Mouse (Mus musculus) neural tube, embryonic 14.5 days (tissue): ENCODE data around the gene Pet117. TPM values are rescaled to one million over a fixed set of nuclear protein-coding genes. Genes with fewer than 3 reads are reported as not detected.

ENCODE experiments used
- ATAC-seq: fragments of 200-750 bp; cut with Nextera tagmentation; 2 replicates; pipeline ENCODE4 v1.8.0; 2017; ENCODE audit warnings: low read depth, mild to moderate bottlenecking, moderate TSS enrichment, moderate library complexity
- H3K27ac ChIP-seq: fragments of 300-500 bp; sonication (generic); 2 replicates; pipeline ENCODE4 v1.5.1; 2014; ENCODE audit warnings: low read depth, mild to moderate bottlenecking, control low read depth, low read length, moderate library complexity, mixed read lengths
- H3K27me3 ChIP-seq: fragments of 300-500 bp; sonication (generic); 2 replicates; pipeline ENCODE4 v1.6.1; 2014; ENCODE audit warnings: low read length; ENCODE audit not compliant: control insufficient read depth, insufficient read depth
- H3K36me3 ChIP-seq: fragments of 300-500 bp; sonication (generic); 2 replicates; pipeline ENCODE4 v1.6.1; 2014; ENCODE audit warnings: low read length, mixed read lengths; ENCODE audit not compliant: control insufficient read depth, insufficient read depth
- H3K4me1 ChIP-seq: fragments of 300-500 bp; sonication (generic); 2 replicates; pipeline ENCODE4 v1.6.1; 2014; ENCODE audit warnings: low read length; ENCODE audit not compliant: control insufficient read depth, insufficient read depth
- H3K4me2 ChIP-seq: fragments of 300-500 bp; sonication (generic); 2 replicates; pipeline ENCODE4 v1.6.1; 2014; ENCODE audit warnings: mild to moderate bottlenecking, low read depth, low read length, control low read depth
- H3K4me3 ChIP-seq: fragments of 300-500 bp; sonication (generic); 2 replicates; pipeline ENCODE4 v1.5.1; 2014; ENCODE audit warnings: low read depth, low read length, control low read depth, mixed read lengths
- H3K9ac ChIP-seq: fragments of 300-500 bp; sonication (generic); replicated peaks from 2 replicates; pipeline ENCODE4 v1.6.1; 2014; ENCODE audit warnings: low read depth, mild to moderate bottlenecking, control low read depth, low read length, mixed read lengths
- H3K9me3 ChIP-seq: fragments of 300-500 bp; sonication (generic); 2 replicates; pipeline ENCODE4 v1.6.1; 2016; ENCODE audit warnings: low read length; ENCODE audit not compliant: control insufficient read depth
- WGBS: fragments of 180-500 bp; shearing (Covaris S2); extraction: QIAGEN DNeasy Blood & Tissue Kit; methylation state at CpG from one replicate; pipeline ENCODE4 v1.1.7; 2014; 5-methylcytosine and 5-hydroxymethylcytosine counted together
- polyA plus RNA-seq: library from polyadenylated mRNA; unstranded; fragments of >200 nt; fragmentation: Nextera tagmentation; extraction: Ambion mirVana; gene quantifications from 2 replicates; pipeline ENCODE4 v1.2.1, GENCODE M21; 2014

Pet117 gene
- polyA plus RNA-seq, 1 experiment from 2014 or later: not detected

- Histone ChIP-seq H3K9ac (no peak overlapping the region), H3K4me1 (no peaks in the 10 kb centered on the region), H3K4me2 (no peak overlapping the region), H3K9me3 (no peaks in the 10 kb centered on the region), H3K4me3 (no peak overlapping the region), H3K27me3 (no peaks in the 10 kb centered on the region), H3K27ac (no peak overlapping the region), H3K36me3 (peaks cover 31% of the 10 kb centered on the region)
- 96% methylated on average over 6 of the region's 6 CpGs for WGBS
- no peak for ATAC-seq
Observed at GRCm38 (mm10) chr2:144400659-144401058, 31.9 kb downstream of the Pet117 start.

GRCm38 (mm10) chr2:144409037-144409436, 40.2 kb downstream of the Pet117 start:
- no peaks in the 10 kb centered on the region for H3K27me3 ChIP-seq
- 97% methylated on average over 4 of the region's 4 CpGs for WGBS
- H3K36me3 ChIP-seq: peaks cover 30% of the 10 kb centered on the region
- no peak overlapping the region for H3K9ac ChIP-seq
- no peak overlapping the region for H3K4me2 ChIP-seq
- H3K9me3 ChIP-seq: no peaks in the 10 kb centered on the region
- H3K27ac ChIP-seq: no peak overlapping the region
- H3K4me1 ChIP-seq: no peaks in the 10 kb centered on the region
- no peak overlapping the region for H3K4me3 ChIP-seq
- no peak for ATAC-seq

GRCm38 (mm10) chr2:144410603-144411002, 41.8 kb downstream of the Pet117 start:
- WGBS: 67% methylated on average over 3 of the region's 3 CpGs
- Histone ChIP-seq H3K9ac (no peak overlapping the region), H3K36me3 (peaks cover 23% of the 10 kb centered on the region), H3K4me3 (no peak overlapping the region), H3K9me3 (no peaks in the 10 kb centered on the region), H3K4me1 (no peaks in the 10 kb centered on the region), H3K27me3 (no peaks in the 10 kb centered on the region), H3K4me2 (no peak overlapping the region), H3K27ac (no peak overlapping the region)
- no peak for ATAC-seq

- 100% methylated on average over 1 of the region's 1 CpGs for WGBS
- no peak for ATAC-seq
Observed at GRCm38 (mm10) chr2:144414646-144415045, 45.9 kb downstream of the Pet117 start.

GRCm38 (mm10) chr2:144416859-144417258, 48.1 kb downstream of the Pet117 start:
- H3K36me3 ChIP-seq: peaks cover 4% of the 10 kb centered on the region; the same call in 1 of the 2 replicates
- H3K9ac ChIP-seq: no peak overlapping the region
- no peaks in the 10 kb centered on the region for H3K9me3 ChIP-seq
- no peaks in the 10 kb centered on the region for H3K4me1 ChIP-seq
- H3K4me3 ChIP-seq: no peak overlapping the region
- H3K4me2 ChIP-seq: no peak overlapping the region
- 52% methylated on average over 8 of the region's 8 CpGs for WGBS
- ATAC-seq: no peak
- H3K27me3 ChIP-seq: no peaks in the 10 kb centered on the region
- H3K27ac ChIP-seq: no peak overlapping the region

More at GRCm38 (mm10) chr2:144414646-144415045, 45.9 kb downstream of the Pet117 start:
- Histone ChIP-seq H3K4me2 (no peak overlapping the region), H3K27me3 (no peaks in the 10 kb centered on the region), H3K9me3 (no peaks in the 10 kb centered on the region), H3K36me3 (peaks cover 4% of the 10 kb centered on the region; the same call in 1 of the 2 replicates), H3K4me1 (no peaks in the 10 kb centered on the region), H3K9ac (no peak overlapping the region), H3K27ac (no peak overlapping the region), H3K4me3 (no peak overlapping the region)

GRCm38 (mm10) chr2:144418062-144418461, 49.3 kb downstream of the Pet117 start:
- Histone ChIP-seq H3K27me3 (no peaks in the 10 kb centered on the region), H3K4me3 (no peak overlapping the region), H3K27ac (no peak overlapping the region), H3K4me2 (no peak overlapping the region), H3K9ac (no peak overlapping the region), H3K4me1 (no peaks in the 10 kb centered on the region), H3K9me3 (no peaks in the 10 kb centered on the region), H3K36me3 (peaks cover 4% of the 10 kb centered on the region; the same call in 1 of the 2 replicates)
- no peak for ATAC-seq
- WGBS: 30% methylated on average over 2 of the region's 2 CpGs

GRCm38 (mm10) chr2:144422094-144422675, 53.4 kb downstream of the Pet117 start:
- ATAC-seq: no peak; the same call in 1 of the 2 replicates
- Histone ChIP-seq H3K9ac (no peak overlapping the region), H3K9me3 (no peaks in the 10 kb centered on the region), H3K4me2 (no peak overlapping the region), H3K27ac (no peak overlapping the region), H3K4me1 (no peaks in the 10 kb centered on the region), H3K36me3 (no peaks in the 10 kb centered on the region), H3K27me3 (no peaks in the 10 kb centered on the region), H3K4me3 (no peak overlapping the region)
- WGBS: 74% methylated on average over 10 of the region's 10 CpGs

Other genes starting within 250 kb of the Pet117 start
- gene Mgme1, start 98.3 kb upstream of the Pet117 start, polyA plus RNA-seq: 11.3 and 11.8 TPM in 2 replicates
- 79.1 and 86.8 TPM in 2 replicates for gene Snx5, start 98.1 kb upstream of the Pet117 start, polyA plus RNA-seq
- gene Ovol2, start 36.9 kb upstream of the Pet117 start, polyA plus RNA-seq: 0.35 TPM in 1 of 2 replicates, not detected in the other
- 21.5 and 27.4 TPM in 2 replicates for gene Kat14, start within 50 bp of the Pet117 start, polyA plus RNA-seq
- 18.7 and 23.9 TPM in 2 replicates for gene Dzank1, start 158.4 kb downstream of the Pet117 start, polyA plus RNA-seq
- 26.4 and 33.3 TPM in 2 replicates for gene Polr3f, start 158.7 kb downstream of the Pet117 start, polyA plus RNA-seq
- gene Rbbp9, start 181.9 kb downstream of the Pet117 start, polyA plus RNA-seq: 56.0 and 58.9 TPM in 2 replicates
- 55.6 and 69.7 TPM in 2 replicates for gene Sec23b, start 187.2 kb downstream of the Pet117 start, polyA plus RNA-seq
- 77.1 and 80.4 TPM in 2 replicates for gene Smim26, start 225.1 kb downstream of the Pet117 start, polyA plus RNA-seq
- 112 and 132 TPM in 2 replicates for gene Dtd1, start 230.9 kb downstream of the Pet117 start, polyA plus RNA-seq